Mouse (Mus musculus) liver, postnatal 0 days (tissue): ENCODE measurements around the gene Snx18.

Experiments used
- CTCF ChIP-seq: sonication (generic); IDR thresholded peaks from 2 replicates; pipeline ENCODE4 v1.5.1; 2016; ENCODE audit warnings: antibody characterized with exemption, low read depth
- EP300 ChIP-seq: IDR thresholded peaks from 2 replicates; pipeline ENCODE4 v1.6.1; 2016; ENCODE audit warnings: antibody characterized with exemption, low read depth, mild to moderate bottlenecking

- no peak for TF ChIP-seq CTCF
- no peak for TF ChIP-seq EP300
Measured at GRCm38 (mm10) chr13:113622865-113623255, 4.5 kb upstream of the Snx18 start.
